Mouse (Mus musculus): Measurements from ENCODE around the gene Rab4a. TPM values are rescaled to one million over a fixed set of nuclear protein-coding genes. Genes with fewer than 3 reads are reported as not detected.

Gene Rab4a
- polyA plus RNA-seq, 1 experiment from 2014 or later: 36.3 TPM

DNA sequence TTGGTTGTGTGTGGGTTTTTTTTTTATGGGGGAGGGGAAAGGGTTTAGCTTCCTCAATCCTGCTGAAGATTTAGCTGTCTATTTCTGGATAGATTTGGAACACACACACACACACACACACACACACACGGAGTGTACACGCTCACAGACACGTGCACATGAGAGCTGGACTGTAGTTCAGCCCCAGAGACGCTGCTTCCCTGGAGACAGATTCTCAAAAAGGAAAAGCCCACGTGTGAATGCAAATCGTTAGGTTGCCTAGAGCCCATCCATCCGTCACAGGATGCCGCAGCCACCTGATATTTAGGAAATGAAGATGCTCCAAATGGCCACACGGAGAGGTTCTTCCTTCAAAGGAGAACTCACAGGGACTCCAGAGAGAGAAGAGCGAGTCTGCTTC, 74.5 kb downstream of the Rab4a start:
- no peaks in the 10 kb centered on the region for H3K9me3 ChIP-seq (ENCODE audit: low read length)
- no peak overlapping the region for H3K27ac ChIP-seq (ENCODE audit: low read depth)
- no peaks in the 10 kb centered on the region for H3K36me3 ChIP-seq (replicated peaks; ENCODE audit: insufficient read depth, low read length)
- no peak for ATAC-seq
- WGBS (ENCODE audit: insufficient replicate concordance): 41% methylated on average over 10 of the region's 10 CpGs
- H3K4me2 ChIP-seq (ENCODE audit: low read depth, low read length): no peak overlapping the region
- DNase-seq: no peak
- TF ChIP-seq EP300 (IDR thresholded peaks at IDR 0.05; ENCODE audit: low read depth) (no peak), CTCF (IDR thresholded peaks at IDR 0.05; ENCODE audit: low read depth) (no peak)
- no peak overlapping the region for H3K4me3 ChIP-seq (ENCODE audit: low read depth, low read length)
- no peak overlapping the region for H3K9ac ChIP-seq (replicated peaks)
- H3K4me1 ChIP-seq (ENCODE audit: insufficient read depth): no peaks in the 10 kb centered on the region
- H3K27me3 ChIP-seq (ENCODE audit: insufficient read depth, low read length): 0 out of 2 replicates have a peak, but pooled peaks cover 2% of the 10 kb centered on the region

DNA sequence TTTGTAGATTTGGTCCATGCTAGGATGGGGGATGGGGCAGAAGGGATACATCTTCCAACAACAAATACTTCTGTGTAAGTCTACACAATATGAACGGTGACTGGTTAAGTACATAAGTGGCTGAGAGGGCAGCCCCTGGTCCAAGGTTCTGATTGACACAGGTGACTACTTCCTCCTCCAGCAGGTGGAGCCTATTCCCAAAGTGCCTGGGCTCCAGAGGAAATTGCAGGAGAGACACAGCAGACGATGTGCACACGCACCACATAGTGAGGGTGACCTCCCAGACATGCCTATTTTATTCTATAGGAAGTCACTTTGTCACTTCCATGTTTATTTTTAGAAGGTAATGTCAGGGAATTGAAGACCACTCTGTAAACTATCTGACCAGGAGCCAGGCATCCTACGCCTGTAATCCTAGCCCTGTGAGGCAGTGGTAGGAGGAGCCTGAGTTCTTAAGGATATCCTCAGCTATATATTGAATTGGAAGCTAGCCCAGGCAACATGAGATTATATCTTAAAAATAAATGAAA, 75.1 kb downstream of the Rab4a start:
- no peak for ATAC-seq

DNA sequence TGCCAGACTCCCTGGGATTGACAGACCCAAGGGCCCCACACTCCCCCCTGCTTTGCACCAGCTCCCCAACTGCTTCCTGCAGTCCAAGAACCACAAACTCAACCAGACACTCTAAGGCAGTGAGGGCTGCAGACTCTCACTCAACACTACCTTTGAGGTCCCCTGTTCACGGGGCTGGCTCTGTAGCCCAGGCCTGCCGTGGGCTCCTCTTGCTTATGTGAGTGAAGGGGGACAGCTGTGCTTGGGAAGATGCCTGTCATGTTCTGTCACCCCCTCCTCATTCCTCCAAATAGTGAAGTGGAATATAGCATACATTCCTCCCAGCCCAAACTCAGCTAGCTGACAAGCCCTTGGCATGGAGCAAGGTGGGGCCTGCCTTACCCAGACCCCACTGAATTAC, 76.6 kb downstream of the Rab4a start:
- Histone ChIP-seq H3K27me3 (ENCODE audit: insufficient read depth, low read length) (0 out of 2 replicates have a peak, but pooled peaks cover 6% of the 10 kb centered on the region), H3K36me3 (replicated peaks; ENCODE audit: insufficient read depth, low read length) (no peaks in the 10 kb centered on the region), H3K4me2 (ENCODE audit: low read depth, low read length) (no peak overlapping the region), H3K4me1 (ENCODE audit: insufficient read depth) (no peaks in the 10 kb centered on the region), H3K27ac (ENCODE audit: low read depth) (no peak overlapping the region), H3K4me3 (ENCODE audit: low read depth, low read length) (no peak overlapping the region), H3K9ac (replicated peaks) (no peak overlapping the region), H3K9me3 (ENCODE audit: low read length) (no peaks in the 10 kb centered on the region)
- DNase-seq: no peak
- TF ChIP-seq CTCF (IDR thresholded peaks at IDR 0.05; ENCODE audit: low read depth): no peak
- TF ChIP-seq EP300 (IDR thresholded peaks at IDR 0.05; ENCODE audit: low read depth): no peak
- no peak for ATAC-seq
- WGBS (ENCODE audit: insufficient replicate concordance): 38% methylated on average over 2 of the region's 2 CpGs

More for the DNA sequence above, 75.1 kb downstream of the Rab4a start:
- H3K27me3 ChIP-seq (ENCODE audit: insufficient read depth, low read length): 0 out of 2 replicates have a peak, but pooled peaks cover 6% of the 10 kb centered on the region
- no peak overlapping the region for H3K9ac ChIP-seq (replicated peaks)
- no peak overlapping the region for H3K27ac ChIP-seq (ENCODE audit: low read depth)
- H3K4me3 ChIP-seq (ENCODE audit: low read depth, low read length): no peak overlapping the region
- no peaks in the 10 kb centered on the region for H3K9me3 ChIP-seq (ENCODE audit: low read length)
- DNase-seq: no peak
- TF ChIP-seq EP300 (IDR thresholded peaks at IDR 0.05; ENCODE audit: low read depth) (no peak), CTCF (IDR thresholded peaks at IDR 0.05; ENCODE audit: low read depth) (0 out of 2 replicates have a peak, but pooled peaks have one; percentile 11)
- H3K36me3 ChIP-seq (replicated peaks; ENCODE audit: insufficient read depth, low read length): no peaks in the 10 kb centered on the region
- H3K4me1 ChIP-seq (ENCODE audit: insufficient read depth): no peaks in the 10 kb centered on the region
- WGBS (ENCODE audit: insufficient replicate concordance): 34% methylated on average over 4 of the region's 4 CpGs
- H3K4me2 ChIP-seq (ENCODE audit: low read depth, low read length): no peak overlapping the region

DNA sequence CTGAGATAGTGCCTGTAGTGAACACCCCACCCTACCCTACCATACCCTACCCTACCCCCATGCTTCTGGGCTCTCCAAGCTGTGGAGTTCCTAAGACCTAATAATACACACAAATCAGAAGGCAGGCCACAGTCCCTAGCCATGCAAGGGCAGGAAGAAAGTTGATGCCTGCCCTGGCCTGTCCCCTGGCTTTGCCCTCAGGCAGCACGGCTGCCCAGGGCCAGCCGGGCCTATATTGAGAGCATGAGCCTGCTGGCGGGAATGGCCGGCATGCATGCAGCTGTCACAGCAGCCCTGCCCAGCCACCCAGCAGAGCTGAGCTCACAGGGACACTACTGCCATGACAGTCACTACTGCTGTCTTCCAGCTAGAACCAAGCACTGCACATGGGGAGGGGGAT, 77.3 kb downstream of the Rab4a start:
- Histone ChIP-seq H3K4me3 (ENCODE audit: low read depth, low read length) (no peak overlapping the region), H3K27me3 (ENCODE audit: insufficient read depth, low read length) (0 out of 2 replicates have a peak, but pooled peaks cover 6% of the 10 kb centered on the region), H3K9ac (replicated peaks) (no peak overlapping the region), H3K4me2 (ENCODE audit: low read depth, low read length) (no peak overlapping the region), H3K27ac (ENCODE audit: low read depth) (no peak overlapping the region), H3K36me3 (replicated peaks; ENCODE audit: insufficient read depth, low read length) (no peaks in the 10 kb centered on the region), H3K9me3 (ENCODE audit: low read length) (no peaks in the 10 kb centered on the region), H3K4me1 (ENCODE audit: insufficient read depth) (no peaks in the 10 kb centered on the region)
- ATAC-seq (no peak), DNase-seq (no peak)
- WGBS (ENCODE audit: insufficient replicate concordance): 77% methylated on average over 4 of the region's 4 CpGs
- no peak for TF ChIP-seq CTCF (IDR thresholded peaks at IDR 0.05; ENCODE audit: low read depth)
- TF ChIP-seq EP300 (IDR thresholded peaks at IDR 0.05; ENCODE audit: low read depth): no peak

Other genes with a start within 250 kb of the Rab4a start
- 2.8 and 3.8 TPM in 2 replicates for gene Rhou, start 152.1 kb upstream of the Rab4a start, polyA plus RNA-seq (2015; fragmentation: Nextera tagmentation; extraction: Ambion mirVana)
- gene Ccsap, start 54.2 kb downstream of the Rab4a start, polyA plus RNA-seq (2015; fragmentation: Nextera tagmentation; extraction: Ambion mirVana): 1.2 and 1.5 TPM in 2 replicates
- gene Acta1, start 88.8 kb downstream of the Rab4a start, polyA plus RNA-seq (2015; fragmentation: Nextera tagmentation; extraction: Ambion mirVana): 18.6 and 358 TPM in 2 replicates
- 7.2 and 9.1 TPM in 2 replicates for gene Nup133, start 143.3 kb downstream of the Rab4a start, polyA plus RNA-seq (2015; fragmentation: Nextera tagmentation; extraction: Ambion mirVana)
- 46.2 and 53.3 TPM in 2 replicates for gene Abcb10, start 177.1 kb downstream of the Rab4a start, polyA plus RNA-seq (2015; fragmentation: Nextera tagmentation; extraction: Ambion mirVana)
- 15.0 and 15.1 TPM in 2 replicates for gene Taf5l, start 215.4 kb downstream of the Rab4a start, polyA plus RNA-seq (2015; fragmentation: Nextera tagmentation; extraction: Ambion mirVana)
- gene Urb2, start 215.5 kb downstream of the Rab4a start, polyA plus RNA-seq (2015; fragmentation: Nextera tagmentation; extraction: Ambion mirVana): 1.2 TPM in 2 replicates